Mouse (Mus musculus) neural tube, embryonic 12.5 days (tissue): ENCODE results near the gene Cd160. TPM values are rescaled to one million over a fixed set of nuclear protein-coding genes. Genes with fewer than 3 reads are reported as not detected.

Source experiments
- ATAC-seq: fragments of 200-750 bp; cut with Nextera tagmentation; 2 replicates; pipeline ENCODE4 v1.8.0; 2017; ENCODE audit warnings: low read depth, mild to moderate bottlenecking, moderate TSS enrichment, moderate library complexity; ENCODE audit not compliant: low FRiP score
- H3K27ac ChIP-seq: fragments of 300-500 bp; sonication (generic); 2 replicates; pipeline ENCODE4 v1.5.1; 2016
- H3K27me3 ChIP-seq: fragments of 300-500 bp; sonication (generic); replicated peaks from 2 replicates; pipeline ENCODE4 v1.6.1; 2016; ENCODE audit warnings: mild to moderate bottlenecking
- H3K36me3 ChIP-seq: fragments of 300-500 bp; sonication (generic); 2 replicates; pipeline ENCODE4 v1.6.1; 2016; ENCODE audit warnings: mild to moderate bottlenecking
- H3K4me1 ChIP-seq: fragments of 300-500 bp; sonication (generic); 2 replicates; pipeline ENCODE4 v1.6.1; 2016
- H3K4me2 ChIP-seq: fragments of 300-500 bp; sonication (generic); replicated peaks from 2 replicates; pipeline ENCODE4 v1.6.1; 2016; ENCODE audit warnings: mild to moderate bottlenecking
- H3K4me3 ChIP-seq: fragments of 300-500 bp; sonication (generic); 2 replicates; pipeline ENCODE4 v1.5.1; 2016
- H3K9ac ChIP-seq: fragments of 300-500 bp; sonication (generic); 2 replicates; pipeline ENCODE4 v1.6.1; 2016; ENCODE audit warnings: mild to moderate bottlenecking
- H3K9me3 ChIP-seq: fragments of 300-500 bp; sonication (generic); 2 replicates; pipeline ENCODE4 v1.6.1; 2016; ENCODE audit warnings: mild to moderate bottlenecking
- WGBS: fragments of 180-500 bp; shearing (Covaris S2); methylation state at CpG from one replicate; pipeline ENCODE4 v1.1.7; 2016; 5-methylcytosine and 5-hydroxymethylcytosine counted together
- polyA plus RNA-seq: library from polyadenylated mRNA; unstranded; fragments of >200 nt; fragmentation: Nextera tagmentation; extraction: Ambion mirVana; gene quantifications from 2 replicates; pipeline ENCODE4 v1.2.1, GENCODE M21; 2016

Gene Cd160
- polyA plus RNA-seq, 1 experiment from 2014 or later: 0.15 TPM

DNA sequence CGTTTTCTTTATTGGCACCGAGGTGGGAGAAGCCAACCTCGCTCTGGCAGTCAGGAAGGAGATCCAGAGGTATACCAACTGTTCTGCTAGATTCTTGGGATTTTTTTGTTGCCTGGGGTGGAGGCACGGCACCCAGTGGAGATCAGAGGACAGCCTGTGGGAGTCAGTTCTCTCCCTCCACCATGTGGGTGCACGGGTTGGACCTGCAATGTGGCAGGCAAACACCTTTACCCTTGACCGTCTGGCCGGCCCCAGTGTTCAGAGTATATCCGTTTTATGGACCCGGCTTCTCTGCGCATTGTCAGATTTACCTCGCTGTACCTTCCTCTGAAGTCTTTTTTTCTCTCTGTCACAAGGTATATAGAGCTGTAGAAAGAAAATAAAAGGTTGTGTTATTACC is 28.9 kb downstream of the Cd160 start:
- Histone ChIP-seq H3K4me1 (no peaks in the 10 kb centered on the region), H3K9me3 (peaks cover 3% of the 10 kb centered on the region; the same call in 1 of the 2 replicates), H3K27ac (no peak overlapping the region), H3K27me3 (no peaks in the 10 kb centered on the region), H3K36me3 (peaks cover 3% of the 10 kb centered on the region; the same call in 1 of the 2 replicates), H3K9ac (no peak overlapping the region), H3K4me2 (no peak overlapping the region), H3K4me3 (no peak overlapping the region)
- ATAC-seq: no peak
- 86% methylated on average over 11 of the region's 11 CpGs for WGBS

DNA sequence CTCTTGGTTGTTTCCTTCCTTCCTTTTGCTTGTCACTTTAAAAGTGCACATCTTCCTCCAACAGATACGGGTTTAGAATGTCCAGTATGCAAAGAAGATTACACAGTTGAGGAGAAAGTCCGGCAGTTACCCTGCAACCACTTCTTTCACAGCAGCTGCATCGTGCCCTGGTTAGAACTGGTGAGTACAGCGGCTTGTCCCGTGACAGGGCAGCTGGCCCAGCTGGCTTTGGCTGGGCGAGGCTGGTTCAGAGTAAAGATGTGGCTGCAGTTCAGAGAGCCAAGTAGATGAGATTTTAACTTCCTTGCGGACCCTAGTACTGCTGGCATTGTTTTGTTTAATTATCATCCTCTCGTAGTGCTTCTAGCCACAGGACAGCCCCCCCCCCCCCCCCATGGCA is 40.6 kb downstream of the Cd160 start:
- Histone ChIP-seq H3K9ac (no peak overlapping the region), H3K27ac (no peak overlapping the region), H3K9me3 (no peaks in the 10 kb centered on the region), H3K4me2 (no peak overlapping the region), H3K4me3 (no peak overlapping the region), H3K27me3 (no peaks in the 10 kb centered on the region), H3K36me3 (peaks cover 36% of the 10 kb centered on the region; the same call in 1 of the 2 replicates), H3K4me1 (no peaks in the 10 kb centered on the region)
- ATAC-seq: no peak
- 85% methylated on average over 8 of the region's 8 CpGs for WGBS

DNA sequence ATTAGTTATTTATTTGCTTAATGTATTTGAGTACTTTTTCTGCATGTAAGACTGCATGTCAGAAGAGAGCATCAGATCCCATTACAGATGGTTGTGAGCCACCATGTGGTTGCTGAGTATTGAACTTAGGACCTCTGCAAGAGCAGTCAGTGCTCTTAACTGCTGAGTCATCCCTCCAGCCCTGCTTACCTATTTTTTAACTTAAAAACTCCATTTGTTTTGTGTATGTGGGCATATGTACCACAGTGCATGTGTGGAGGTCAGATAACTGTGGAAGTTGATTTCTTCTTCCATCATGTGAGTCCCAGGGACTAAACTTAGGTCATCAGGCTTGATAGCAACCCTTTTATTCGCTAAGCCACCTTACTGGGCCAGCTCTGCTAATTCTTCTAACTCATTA is 41.4 kb downstream of the Cd160 start:
- no peaks in the 10 kb centered on the region for H3K27me3 ChIP-seq
- H3K36me3 ChIP-seq: peaks cover 36% of the 10 kb centered on the region; the same call in 1 of the 2 replicates
- no peak overlapping the region for H3K9ac ChIP-seq
- H3K27ac ChIP-seq: no peak overlapping the region
- H3K4me3 ChIP-seq: no peak overlapping the region
- ATAC-seq: no peak
- 94% methylated on average over 1 of the region's 1 CpGs for WGBS
- no peaks in the 10 kb centered on the region for H3K9me3 ChIP-seq
- no peaks in the 10 kb centered on the region for H3K4me1 ChIP-seq
- no peak overlapping the region for H3K4me2 ChIP-seq

DNA sequence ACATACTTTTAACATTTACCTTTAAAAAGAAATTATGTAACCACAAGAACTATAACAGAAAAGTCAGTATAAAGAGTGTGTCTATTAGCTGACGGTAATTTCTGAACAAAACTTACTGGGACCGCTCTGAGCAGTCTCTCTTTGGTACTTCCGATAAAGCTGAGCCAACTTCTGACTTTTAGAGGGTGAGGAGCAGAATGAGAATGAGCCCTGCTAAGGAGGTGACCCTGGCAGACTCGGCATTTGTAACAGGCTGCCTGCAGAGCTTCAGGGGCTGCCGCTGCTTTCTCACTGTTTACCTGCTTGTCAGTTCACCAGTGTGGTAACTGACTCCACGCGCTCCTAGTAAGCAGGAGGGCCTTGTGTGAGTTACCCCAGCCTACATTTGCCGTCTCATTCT is 46.9 kb downstream of the Cd160 start:
- ATAC-seq: no peak

DNA sequence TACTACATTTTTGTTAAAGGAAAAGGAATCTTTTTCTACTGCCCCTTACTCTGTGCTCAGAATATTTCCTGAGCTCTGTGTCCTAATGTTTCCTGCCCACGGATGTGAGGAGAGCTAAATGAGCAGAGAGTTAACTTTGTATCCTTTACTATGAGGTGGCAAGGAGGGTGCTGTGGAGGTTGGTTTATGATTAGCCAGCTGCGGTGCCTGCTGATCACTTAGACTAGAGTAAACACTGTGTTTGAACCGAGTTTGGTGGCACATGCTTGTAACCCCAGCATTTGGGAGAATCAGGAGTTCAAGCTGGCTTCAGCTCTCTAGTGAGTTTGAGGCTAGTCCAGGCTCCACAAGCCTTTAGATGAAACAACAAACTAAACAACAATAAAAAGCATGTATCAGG is 52.0 kb downstream of the Cd160 start:
- Histone ChIP-seq H3K27ac (no peak overlapping the region), H3K4me2 (no peak overlapping the region), H3K9ac (no peak overlapping the region), H3K27me3 (no peaks in the 10 kb centered on the region), H3K36me3 (0 out of 2 replicates have a peak, but pooled peaks cover 4% of the 10 kb centered on the region), H3K4me1 (no peaks in the 10 kb centered on the region), H3K4me3 (no peak overlapping the region), H3K9me3 (no peaks in the 10 kb centered on the region)
- WGBS: 72% methylated on average over 3 of the region's 3 CpGs
- ATAC-seq: no peak

More for the DNA sequence above, 46.9 kb downstream of the Cd160 start:
- Histone ChIP-seq H3K9me3 (no peaks in the 10 kb centered on the region), H3K27me3 (no peaks in the 10 kb centered on the region), H3K4me3 (no peak overlapping the region), H3K27ac (no peak overlapping the region), H3K36me3 (peaks cover 8% of the 10 kb centered on the region; the same call in 1 of the 2 replicates), H3K4me1 (no peaks in the 10 kb centered on the region), H3K9ac (no peak overlapping the region), H3K4me2 (no peak overlapping the region)
- WGBS: 79% methylated on average over 8 of the region's 8 CpGs

DNA sequence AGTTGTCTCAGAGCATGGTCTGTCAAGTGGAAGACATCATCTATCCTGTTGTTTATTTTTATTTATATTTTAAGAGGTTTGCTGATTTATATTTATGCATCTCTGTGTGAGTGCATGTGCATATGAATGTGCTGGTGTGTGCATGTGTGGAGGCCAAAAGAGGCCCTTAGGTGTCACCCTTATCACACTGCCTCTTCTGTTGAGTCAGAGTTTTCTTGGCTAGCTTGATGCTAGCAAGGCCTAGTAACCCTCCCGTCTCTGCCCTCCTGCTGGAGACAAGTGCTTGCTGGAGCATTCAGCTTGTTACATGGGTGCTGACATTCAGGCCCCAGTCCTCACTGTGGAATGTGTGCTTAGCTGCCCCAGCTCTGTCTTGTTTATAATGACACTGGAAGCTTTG is 56.2 kb downstream of the Cd160 start:
- Histone ChIP-seq H3K4me2 (no peak overlapping the region), H3K4me3 (no peak overlapping the region), H3K4me1 (no peaks in the 10 kb centered on the region), H3K27ac (no peak overlapping the region), H3K27me3 (no peaks in the 10 kb centered on the region), H3K9me3 (no peaks in the 10 kb centered on the region), H3K9ac (no peak overlapping the region), H3K36me3 (0 out of 2 replicates have a peak, but pooled peaks cover 4% of the 10 kb centered on the region)
- WGBS: 65% methylated on average over 1 of the region's 1 CpGs
- no peak for ATAC-seq

DNA sequence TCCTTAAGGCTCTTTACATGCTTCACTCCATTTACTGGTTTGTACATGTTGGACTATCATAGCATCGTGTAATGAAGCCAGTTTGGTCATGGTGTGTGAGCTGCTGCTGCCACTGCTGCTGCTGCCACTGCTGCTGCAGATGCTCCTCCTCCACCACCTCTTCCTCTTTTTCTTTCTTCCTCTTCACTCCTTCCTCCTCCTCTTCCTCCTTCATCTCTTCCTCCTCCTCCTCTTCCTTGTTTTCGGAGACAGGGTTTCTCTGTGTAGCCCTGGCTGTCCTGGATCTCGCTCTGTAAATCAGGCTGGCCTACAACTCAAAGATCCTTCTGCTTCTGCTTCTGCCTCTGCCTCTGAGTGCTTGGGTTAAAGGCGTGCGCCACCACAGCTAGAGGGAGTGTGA is 59.2 kb downstream of the Cd160 start:
- ATAC-seq: no peak
- no peaks in the 10 kb centered on the region for H3K4me1 ChIP-seq
- H3K9ac ChIP-seq: no peak overlapping the region
- H3K36me3 ChIP-seq: no peaks in the 10 kb centered on the region
- no peaks in the 10 kb centered on the region for H3K9me3 ChIP-seq
- H3K27me3 ChIP-seq: no peaks in the 10 kb centered on the region
- no peak overlapping the region for H3K27ac ChIP-seq
- H3K4me2 ChIP-seq: no peak overlapping the region
- 92% methylated on average over 5 of the region's 5 CpGs for whole genome bisulfite sequencing
- no peak overlapping the region for H3K4me3 ChIP-seq

DNA sequence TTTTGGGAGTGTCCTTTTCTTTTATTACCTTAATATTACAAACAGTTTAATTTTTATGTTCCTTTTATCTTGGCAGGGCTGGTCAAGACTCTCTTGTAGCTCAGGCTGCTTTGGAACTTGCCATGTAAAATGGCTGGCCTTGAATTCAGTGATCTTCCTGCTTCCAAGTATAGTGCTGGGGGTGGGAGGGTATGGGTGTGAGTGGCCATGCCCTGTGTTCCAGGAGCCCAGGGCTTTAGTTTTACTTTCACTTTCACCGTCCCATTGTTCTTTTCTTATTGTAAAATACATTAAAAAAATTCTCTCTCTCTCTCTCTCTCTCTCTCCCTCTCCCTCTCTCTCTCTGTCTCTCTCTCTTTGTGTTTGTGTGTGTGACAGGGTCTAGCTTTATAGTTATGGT is 64.6 kb downstream of the Cd160 start:
- ATAC-seq: no peak
- WGBS: 96% methylated on average over 1 of the region's 1 CpGs
- Histone ChIP-seq H3K36me3 (no peaks in the 10 kb centered on the region), H3K27me3 (no peaks in the 10 kb centered on the region), H3K9me3 (no peaks in the 10 kb centered on the region), H3K4me3 (no peak overlapping the region), H3K9ac (no peak overlapping the region), H3K27ac (no peak overlapping the region), H3K4me1 (peaks cover 3% of the 10 kb centered on the region; the same call in 1 of the 2 replicates), H3K4me2 (no peak overlapping the region)

DNA sequence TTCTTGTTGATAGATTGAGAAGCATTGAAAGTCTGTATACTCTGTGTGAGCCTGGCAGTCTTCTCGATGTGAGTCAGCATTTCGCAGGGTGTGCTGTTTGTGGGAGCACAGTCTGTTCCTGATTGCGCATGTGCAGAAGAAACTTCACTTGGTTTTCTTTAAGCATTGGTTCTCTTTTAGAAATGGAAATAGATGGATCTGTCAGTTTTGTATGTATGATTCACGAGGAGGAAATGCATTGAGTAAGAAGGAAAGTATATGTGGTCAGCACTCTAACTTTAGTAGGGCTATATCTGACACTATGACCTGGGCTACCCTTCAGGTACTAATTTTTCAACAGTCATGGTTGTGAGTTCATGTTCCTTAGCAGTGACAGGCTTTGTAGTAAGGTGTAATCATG is 69.5 kb downstream of the Cd160 start:
- Histone ChIP-seq H3K4me2 (no peak overlapping the region), H3K27me3 (no peaks in the 10 kb centered on the region), H3K36me3 (no peaks in the 10 kb centered on the region), H3K4me1 (peaks cover 3% of the 10 kb centered on the region; the same call in 1 of the 2 replicates), H3K4me3 (no peak overlapping the region), H3K9me3 (no peaks in the 10 kb centered on the region), H3K9ac (no peak overlapping the region), H3K27ac (no peak overlapping the region)
- 97% methylated on average over 4 of the region's 4 CpGs for WGBS
- no peak for ATAC-seq

DNA sequence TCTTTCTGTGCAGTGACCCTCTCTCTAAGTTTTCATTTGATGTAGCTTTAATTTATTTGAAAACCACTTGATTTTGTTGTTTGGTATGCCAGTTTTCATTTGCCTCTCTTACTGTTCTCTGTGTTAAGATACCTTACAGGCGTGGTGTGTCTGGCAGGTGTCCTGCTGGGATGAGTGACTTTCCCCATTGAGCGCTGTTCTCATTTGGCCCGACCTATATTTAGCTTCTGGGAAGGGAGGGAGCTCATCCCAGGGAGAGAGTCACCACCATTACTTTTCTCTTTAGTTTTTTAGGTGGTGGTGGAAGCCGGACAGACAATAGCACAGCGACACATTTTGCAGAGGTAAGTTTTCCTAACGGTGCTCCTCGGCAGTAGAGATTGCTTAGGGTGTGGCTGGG is 71.5 kb downstream of the Cd160 start:
- no peak overlapping the region for H3K9ac ChIP-seq
- no peak overlapping the region for H3K27ac ChIP-seq
- WGBS: 66% methylated on average over 7 of the region's 7 CpGs
- H3K27me3 ChIP-seq: no peaks in the 10 kb centered on the region
- H3K9me3 ChIP-seq: no peaks in the 10 kb centered on the region
- no peaks in the 10 kb centered on the region for H3K36me3 ChIP-seq
- H3K4me2 ChIP-seq: no peak overlapping the region
- no peak for ATAC-seq
- no peaks in the 10 kb centered on the region for H3K4me1 ChIP-seq
- H3K4me3 ChIP-seq: no peak overlapping the region

DNA sequence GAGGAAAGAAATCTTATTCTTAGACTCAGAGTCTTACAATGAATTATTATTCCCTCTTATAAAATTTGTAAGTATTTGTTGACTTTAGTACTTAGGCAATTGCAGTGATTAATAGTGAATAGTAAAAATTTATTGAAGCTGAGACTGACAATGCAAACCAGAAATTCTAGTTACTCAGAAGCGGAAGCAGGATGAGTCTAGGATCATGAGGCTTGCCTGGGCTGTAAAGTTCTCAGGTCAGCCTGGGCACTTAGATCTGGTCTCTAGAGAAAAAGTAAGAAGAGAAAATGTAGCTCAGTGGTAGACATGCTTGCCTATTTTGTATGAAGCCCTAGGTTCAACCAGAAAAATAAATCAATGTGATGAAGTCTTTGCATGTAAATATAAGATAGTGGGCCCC is 73.2 kb downstream of the Cd160 start:
- Histone ChIP-seq H3K4me3 (no peak overlapping the region), H3K9ac (no peak overlapping the region), H3K27ac (no peak overlapping the region), H3K9me3 (no peaks in the 10 kb centered on the region), H3K4me1 (no peaks in the 10 kb centered on the region), H3K36me3 (no peaks in the 10 kb centered on the region), H3K4me2 (no peak overlapping the region), H3K27me3 (no peaks in the 10 kb centered on the region)
- no peak for ATAC-seq
- 95% methylated on average over 1 of the region's 1 CpGs for WGBS
